Mouse (Mus musculus) yolk sac, embryonic 10.5 days (tissue): Measurements from ENCODE around the gene Crisp1.

Experiments
- DNase-seq: peaks from one replicate; pipeline ENCODE4 v3.0.0-alpha.2; 2017; ENCODE audit warnings: low spot score

The Crisp1 gene

DNA sequence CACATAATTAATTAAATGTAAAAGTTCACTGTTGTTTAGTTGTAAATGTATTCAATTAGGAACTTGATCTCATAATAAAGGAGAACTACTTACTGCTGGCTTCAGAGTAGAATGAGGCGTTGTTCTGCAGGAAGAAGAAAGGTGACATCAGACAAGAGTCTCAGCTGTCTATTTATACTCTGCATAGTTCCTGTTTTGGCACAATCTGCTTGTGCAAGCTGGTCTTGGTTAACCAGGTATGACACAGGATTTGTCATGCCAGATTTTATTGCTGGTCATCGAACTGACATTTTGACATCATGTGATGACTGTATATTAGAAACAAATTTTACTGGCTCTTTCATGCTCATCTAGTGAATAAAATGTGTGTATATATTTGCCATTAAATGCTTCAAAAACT lies at the start of gene Crisp1:
Gene Crisp1 (minus strand): TSS at position 146 of the 400 bp plus-strand sequence.
- DNase-seq: no peak

DNA sequence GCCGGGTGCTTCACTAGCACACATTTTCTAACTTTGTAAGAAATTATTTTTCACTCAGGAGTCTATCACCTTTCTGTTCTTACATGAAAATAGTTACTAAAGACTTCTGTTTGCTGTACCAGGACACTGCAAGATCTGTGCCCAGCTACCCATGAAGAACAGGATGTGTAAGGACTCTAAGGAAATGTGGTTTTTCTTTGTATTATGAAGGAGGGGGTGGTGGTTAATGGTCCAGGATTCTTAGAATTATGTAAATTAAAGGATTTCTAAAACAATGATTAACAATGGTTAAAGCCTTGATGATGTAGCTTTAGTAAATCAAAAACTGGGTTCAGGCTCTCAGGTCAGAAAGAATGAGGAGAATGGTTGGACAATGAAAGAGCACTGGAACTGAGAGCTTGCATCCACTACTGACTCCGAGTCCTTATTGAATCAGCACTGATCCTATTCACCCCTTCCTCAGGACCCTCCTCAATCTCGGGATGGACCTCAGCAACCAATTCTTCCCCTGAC lies 23.5 kb upstream of the Crisp1 start:
- DNase-seq: no peak

DNA sequence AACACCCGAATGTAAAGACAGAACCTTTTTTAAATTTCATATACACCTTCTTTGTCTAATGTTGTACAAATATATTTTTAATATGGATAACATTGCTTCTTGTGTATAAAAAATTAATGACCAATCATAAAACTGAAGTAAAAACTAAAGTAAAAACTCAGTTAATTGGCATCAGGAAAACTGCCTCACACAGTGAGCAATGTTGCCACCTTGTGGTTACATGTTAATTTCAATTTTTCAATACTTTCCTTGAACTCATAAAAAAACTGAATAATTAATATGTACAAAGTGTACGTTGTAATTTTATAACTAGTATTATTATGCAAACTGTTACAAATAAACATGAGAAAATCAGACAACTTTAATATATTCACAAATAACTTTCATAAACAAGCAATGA lies 33.6 kb downstream of the Crisp1 start:
- no peak for DNase-seq

DNA sequence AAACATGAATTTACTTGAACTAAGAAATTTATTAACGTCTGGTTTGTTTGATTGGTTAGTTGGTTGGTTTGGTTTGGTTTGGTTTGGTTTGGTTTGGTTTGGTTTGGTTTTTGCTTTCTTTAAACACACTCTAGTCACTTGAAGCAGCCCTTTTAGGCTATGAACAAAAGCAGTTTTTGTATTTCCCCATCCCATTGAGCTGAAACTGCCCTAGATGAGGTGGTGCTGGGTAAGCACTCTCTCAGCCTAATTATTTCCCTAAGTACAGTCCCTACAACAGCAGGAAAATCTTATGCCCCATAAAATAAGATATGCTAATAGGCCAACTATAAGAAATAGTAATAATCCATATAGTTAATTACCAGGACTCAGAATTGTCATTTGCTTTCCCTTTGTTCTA lies 43.5 kb downstream of the Crisp1 start:
- DNase-seq: no peak

DNA sequence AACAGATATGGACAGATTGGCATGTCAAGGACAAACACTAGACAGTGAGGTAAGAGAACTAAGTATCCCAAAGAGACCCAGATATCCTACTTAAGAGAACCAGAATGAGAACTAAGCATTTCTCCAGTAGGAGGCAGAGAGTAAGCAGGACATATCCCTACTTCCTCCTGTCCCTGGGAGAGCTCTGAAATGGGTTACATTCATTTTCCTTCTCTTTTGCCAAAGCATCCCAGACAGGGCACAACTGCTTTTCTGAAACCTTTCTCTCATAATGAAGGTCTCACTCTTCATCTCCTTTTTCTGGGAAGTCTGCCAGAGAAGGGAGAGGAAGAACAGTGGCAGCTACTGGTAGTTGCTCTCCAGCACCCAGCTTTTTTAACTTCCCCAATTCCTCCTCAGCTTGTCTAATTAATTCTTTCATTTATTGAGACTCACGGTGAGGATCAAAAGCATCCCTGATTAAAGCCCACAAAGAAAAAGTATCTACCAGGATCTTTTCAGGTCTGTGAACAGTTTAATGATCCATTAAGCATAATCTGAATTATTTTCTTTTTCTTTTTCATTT lies 44.0 kb downstream of the Crisp1 start:
- no peak for DNase-seq

DNA sequence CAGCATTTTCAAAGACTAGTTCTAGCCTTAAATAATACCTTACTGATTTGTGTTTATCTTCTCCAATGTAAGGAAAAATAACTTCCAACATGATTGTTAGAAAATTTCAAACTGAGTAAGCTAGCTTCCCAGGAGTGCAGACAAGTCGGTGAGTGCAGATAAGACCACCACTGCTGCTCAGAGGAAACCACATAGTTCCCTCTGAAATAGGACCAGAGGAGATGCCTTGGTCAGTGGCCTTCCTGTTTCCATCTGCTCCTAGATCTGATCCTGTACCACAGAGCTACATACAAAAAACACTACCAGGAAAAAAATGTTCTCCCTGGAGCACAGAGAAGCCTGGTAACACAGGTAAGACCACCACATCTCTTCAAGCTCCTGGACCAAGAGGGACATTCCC lies 66.5 kb downstream of the Crisp1 start:
- no peak for DNase-seq
